Mouse (Mus musculus) liver, embryonic 12.5 days (tissue): ENCODE measurements around the gene Abcc2. TPM values are rescaled to one million over a fixed set of nuclear protein-coding genes. Genes with fewer than 3 reads are reported as not detected.

Experiments
- ATAC-seq: fragments of 200-750 bp; cut with Nextera tagmentation; 2 replicates; pipeline ENCODE4 v1.8.0; 2017; ENCODE audit warnings: moderate number of reproducible peaks, mild to moderate bottlenecking, moderate library complexity
- H3K27ac ChIP-seq: fragments of 300-500 bp; sonication (generic); 2 replicates; pipeline ENCODE4 v1.5.1; 2016; ENCODE audit warnings: mild to moderate bottlenecking
- H3K27me3 ChIP-seq: fragments of 300-500 bp; sonication (generic); replicated peaks from 2 replicates; pipeline ENCODE4 v1.6.1; 2016; ENCODE audit warnings: mild to moderate bottlenecking, moderate library complexity
- H3K36me3 ChIP-seq: fragments of 300-500 bp; sonication (generic); 2 replicates; pipeline ENCODE4 v1.6.1; 2016; ENCODE audit warnings: mild to moderate bottlenecking, moderate library complexity
- H3K4me1 ChIP-seq: fragments of 300-500 bp; sonication (generic); 2 replicates; pipeline ENCODE4 v1.6.1; 2016
- H3K4me2 ChIP-seq: fragments of 300-500 bp; sonication (generic); 2 replicates; pipeline ENCODE4 v1.6.1; 2016; ENCODE audit warnings: mild to moderate bottlenecking, moderate library complexity
- H3K4me3 ChIP-seq: fragments of 300-500 bp; sonication (generic); 2 replicates; pipeline ENCODE4 v1.5.1; 2016; ENCODE audit warnings: mild to moderate bottlenecking, moderate library complexity
- H3K9ac ChIP-seq: fragments of 300-500 bp; sonication (generic); 2 replicates; pipeline ENCODE4 v1.6.1; 2016; ENCODE audit warnings: mild to moderate bottlenecking, moderate library complexity
- H3K9me3 ChIP-seq: fragments of 300-500 bp; sonication (generic); replicated peaks from 2 replicates; pipeline ENCODE4 v1.6.1; 2016; ENCODE audit warnings: mild to moderate bottlenecking, moderate library complexity
- WGBS: fragments of 180-500 bp; shearing (Covaris S2); methylation state at CpG from one replicate; pipeline ENCODE4 v1.1.7; 2016; ENCODE audit not compliant: insufficient replicate concordance; 5-methylcytosine and 5-hydroxymethylcytosine counted together
- polyA plus RNA-seq: library from polyadenylated mRNA; unstranded; fragments of >200 nt; fragmentation: Nextera tagmentation; extraction: Ambion mirVana; gene quantifications from 2 replicates; pipeline ENCODE4 v1.2.1, GENCODE M21; 2016

The Abcc2 gene
- polyA plus RNA-seq, result 8.2 and 8.8 TPM in 2 replicates

DNA sequence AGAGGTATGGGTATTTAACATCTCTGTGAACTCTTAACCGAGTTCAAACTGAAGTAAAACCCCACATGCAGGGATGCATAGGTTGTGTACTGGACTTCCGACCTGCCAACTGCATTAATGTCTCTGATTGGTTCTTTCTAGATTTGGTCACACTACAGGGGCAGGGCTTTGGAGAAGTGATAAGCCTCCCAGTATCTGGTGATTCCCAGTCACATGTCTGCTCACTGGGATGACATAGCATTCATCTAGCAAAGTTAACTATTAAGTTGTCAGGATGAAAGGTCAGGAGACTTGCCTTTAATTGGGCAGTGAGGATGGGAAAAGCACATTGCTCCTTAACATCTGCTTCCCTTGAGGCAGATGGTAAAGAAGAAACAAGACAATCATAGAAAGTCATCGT is at the start of gene Abcc2:
Gene Abcc2 (plus strand): TSS at position 213 of the 400 bp plus-strand sequence.
- no peak within 1 kb of the TSS; the same call in 1 of the 2 replicates for H3K9ac ChIP-seq

DNA sequence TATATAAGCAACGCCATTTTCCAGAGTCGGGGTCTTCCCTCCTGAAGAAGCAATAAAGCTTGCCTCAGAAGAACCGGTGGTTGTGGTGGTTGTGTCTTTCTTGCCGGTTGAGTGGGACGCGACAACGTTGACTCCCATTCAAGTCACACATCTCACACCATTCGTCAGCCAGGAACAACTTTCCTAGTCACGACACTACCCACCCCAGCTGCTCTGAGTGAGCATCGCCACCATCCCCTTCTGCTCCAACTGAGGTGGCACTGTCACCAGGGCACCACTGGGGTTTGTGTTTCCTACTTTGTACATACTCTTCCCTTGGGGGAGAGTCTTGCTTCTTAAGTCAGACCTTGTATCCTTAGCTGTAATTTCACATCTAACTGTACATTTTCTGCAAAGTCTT is 43.6 kb upstream of the Abcc2 start:
- peaks cover 93% of the 10 kb centered on the region for H3K36me3 ChIP-seq

More for the DNA sequence above, at the start of gene Abcc2:
- Histone ChIP-seq H3K27ac (peak within 1 kb of the TSS; percentile 7; the same call in 1 of the 2 replicates), H3K9me3 (no peaks in the 10 kb centered on the region), H3K4me1 (peaks cover 8% of the 10 kb centered on the region; the same call in 1 of the 2 replicates), H3K36me3 (no peaks in the 10 kb centered on the region), H3K4me3 (peak within 1 kb of the TSS; percentile 12), H3K27me3 (no peaks in the 10 kb centered on the region), H3K4me2 (peak within 1 kb of the TSS; percentile 32)
- ATAC-seq, result peak; percentile 65
- 53% methylated on average over 3 of the region's 3 CpGs for WGBS

DNA sequence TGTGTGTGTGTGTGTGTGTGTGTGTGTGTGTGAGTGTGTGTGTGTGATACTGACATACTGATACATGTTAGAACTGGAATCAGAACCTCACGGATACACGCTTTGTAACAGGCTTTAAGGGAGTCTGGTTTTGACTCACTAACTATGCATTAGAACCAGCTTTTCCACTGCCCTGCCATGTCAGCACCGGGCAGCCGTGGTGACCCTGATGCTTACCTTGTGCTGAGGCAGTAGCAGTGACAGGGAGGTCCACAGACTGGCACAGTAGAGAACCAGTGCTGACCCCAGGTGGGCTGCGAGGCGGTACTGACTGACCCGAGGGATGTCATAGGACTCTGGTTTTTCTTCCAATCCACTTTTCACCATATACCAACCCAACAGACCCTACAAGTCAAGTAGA is 38.6 kb upstream of the Abcc2 start:
- Histone ChIP-seq H3K9me3 (no peaks in the 10 kb centered on the region), H3K27me3 (no peaks in the 10 kb centered on the region), H3K4me3 (no peak overlapping the region), H3K36me3 (peaks cover 94% of the 10 kb centered on the region), H3K27ac (no peak overlapping the region), H3K4me2 (no peak overlapping the region), H3K4me1 (no peaks in the 10 kb centered on the region; the same call in 1 of the 2 replicates), H3K9ac (no peak overlapping the region)
- 87% methylated on average over 7 of the region's 7 CpGs for WGBS
- no peak for ATAC-seq

More for the DNA sequence above, 43.6 kb upstream of the Abcc2 start:
- Histone ChIP-seq H3K9me3 (no peaks in the 10 kb centered on the region), H3K27ac (no peak overlapping the region), H3K27me3 (no peaks in the 10 kb centered on the region), H3K4me1 (no peaks in the 10 kb centered on the region), H3K9ac (no peak overlapping the region), H3K4me3 (no peak overlapping the region), H3K4me2 (no peak overlapping the region)
- ATAC-seq, result no peak
- 97% methylated on average over 10 of the region's 10 CpGs for WGBS

DNA sequence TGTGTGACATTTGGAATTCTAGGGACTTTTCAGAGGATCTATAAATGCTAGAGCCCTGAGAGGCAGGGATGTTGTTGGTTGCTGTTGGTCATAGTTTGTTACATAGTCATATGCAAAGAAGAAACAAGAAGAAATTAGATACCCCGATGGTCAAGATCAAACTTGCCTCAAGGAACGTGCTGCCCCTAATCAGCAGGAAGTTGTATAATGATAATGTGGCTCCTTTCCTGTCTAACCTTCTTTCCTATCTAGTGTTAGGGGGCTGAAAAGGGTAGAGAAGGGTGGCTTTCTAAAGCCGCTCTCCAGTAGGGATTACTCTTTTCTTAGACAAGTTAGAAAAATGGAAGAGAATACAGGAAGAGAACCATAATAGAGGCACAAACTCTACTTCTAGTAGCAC is 36.3 kb upstream of the Abcc2 start:
- no peaks in the 10 kb centered on the region for H3K9me3 ChIP-seq
- no peak for ATAC-seq
- H3K27ac ChIP-seq, result no peak overlapping the region
- no peak overlapping the region for H3K4me3 ChIP-seq
- peaks cover 94% of the 10 kb centered on the region for H3K36me3 ChIP-seq
- no peak overlapping the region for H3K4me2 ChIP-seq
- WGBS, result 50% methylated on average over 3 of the region's 3 CpGs
- no peaks in the 10 kb centered on the region; the same call in 1 of the 2 replicates for H3K4me1 ChIP-seq
- no peak overlapping the region for H3K9ac ChIP-seq
- no peaks in the 10 kb centered on the region for H3K27me3 ChIP-seq

DNA sequence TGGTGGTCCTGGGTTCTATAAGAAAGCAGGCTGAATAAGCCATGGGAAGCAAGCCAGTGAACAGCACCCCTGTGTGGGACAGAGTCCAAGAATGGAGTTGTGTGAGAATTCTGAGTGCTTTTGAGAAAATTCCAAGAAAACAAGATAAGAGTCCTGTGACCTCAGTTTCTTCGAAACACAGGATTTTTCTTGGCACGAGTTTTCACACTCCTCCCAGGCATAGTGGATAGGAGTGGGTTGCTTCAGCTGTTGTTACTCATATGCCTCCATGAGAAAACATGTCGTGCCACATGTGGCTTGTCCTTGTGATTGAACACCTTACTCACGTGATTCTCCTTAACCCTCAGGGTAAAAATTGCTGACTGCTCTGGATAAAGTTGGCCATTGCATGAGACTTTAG is 34.1 kb upstream of the Abcc2 start:
- no peak for ATAC-seq

DNA sequence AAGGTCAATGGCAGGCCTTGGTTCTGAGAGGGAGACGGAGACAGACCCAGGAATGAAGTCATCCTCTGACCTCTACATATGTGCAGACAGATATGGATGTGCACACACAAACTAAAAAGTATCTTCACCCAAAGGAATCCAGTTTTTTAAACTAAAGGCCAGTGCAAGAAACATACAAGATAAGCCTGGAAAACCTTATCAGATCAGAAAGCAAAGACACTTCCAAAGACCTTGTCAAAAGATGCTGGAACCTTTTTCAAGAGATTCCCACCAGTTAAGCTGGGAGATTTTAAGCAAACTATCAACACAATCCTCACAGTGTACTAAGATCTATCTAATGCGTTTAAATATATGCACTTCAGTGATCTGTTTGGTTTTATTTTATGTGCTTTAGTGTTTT is 32.0 kb upstream of the Abcc2 start:
- Histone ChIP-seq H3K4me1 (peaks cover 22% of the 10 kb centered on the region), H3K9me3 (no peaks in the 10 kb centered on the region), H3K9ac (no peak overlapping the region), H3K27ac (no peak overlapping the region), H3K4me2 (no peak overlapping the region), H3K36me3 (peaks cover 61% of the 10 kb centered on the region), H3K27me3 (no peaks in the 10 kb centered on the region), H3K4me3 (no peak overlapping the region)
- no peak for ATAC-seq
- WGBS, result 89% methylated on average over 2 of the region's 2 CpGs

More for the DNA sequence above, 34.1 kb upstream of the Abcc2 start:
- peaks cover 79% of the 10 kb centered on the region for H3K36me3 ChIP-seq
- H3K4me2 ChIP-seq, result no peak overlapping the region
- no peak overlapping the region for H3K9ac ChIP-seq
- no peaks in the 10 kb centered on the region for H3K9me3 ChIP-seq
- H3K27ac ChIP-seq, result no peak overlapping the region
- H3K4me1 ChIP-seq, result peaks cover 12% of the 10 kb centered on the region
- WGBS, result 65% methylated on average over 4 of the region's 4 CpGs
- no peaks in the 10 kb centered on the region for H3K27me3 ChIP-seq
- no peak overlapping the region for H3K4me3 ChIP-seq

DNA sequence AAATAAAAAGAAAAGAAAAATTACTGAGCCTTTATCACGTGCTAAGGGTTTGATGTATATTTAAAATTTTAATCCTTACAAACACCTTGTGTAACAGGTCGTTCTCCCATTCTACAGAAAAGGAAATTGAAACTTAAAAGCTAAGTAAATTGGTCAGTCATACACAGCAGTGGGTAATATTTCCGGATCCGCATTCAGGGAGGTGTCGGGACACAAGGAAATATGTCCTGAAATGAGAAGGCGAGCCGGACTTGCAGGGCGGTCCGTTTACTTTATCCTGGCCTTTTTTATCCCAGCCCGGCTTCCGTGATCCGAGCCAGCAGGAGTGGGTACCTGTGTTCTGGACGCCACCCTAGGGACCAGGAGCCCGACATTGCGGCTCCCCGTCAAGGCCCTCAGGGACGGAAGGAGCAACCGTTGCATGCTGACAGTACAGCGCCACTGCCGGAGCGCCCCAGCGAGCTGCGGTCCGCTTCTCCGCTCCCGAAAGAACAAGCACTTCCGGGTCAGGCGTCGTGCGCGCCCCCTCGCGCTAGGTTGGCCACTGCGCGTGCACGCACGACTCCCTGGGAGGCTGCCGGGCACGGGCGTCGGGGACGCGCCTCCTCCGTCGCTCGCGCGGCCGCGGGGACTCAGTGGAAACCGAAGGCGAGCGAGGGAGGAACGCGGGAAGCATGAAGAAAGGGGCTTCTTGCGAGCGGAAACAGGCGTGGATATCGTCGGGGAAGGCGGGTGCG is 29.3 kb upstream of the Abcc2 start, which contains the start of the genes Cutc and Cox15:
Gene Cutc (plus strand): TSS at position 508 of the 737 bp plus-strand sequence.
Gene Cox15 (minus strand): TSS at position 512 of the 737 bp plus-strand sequence.
- Histone ChIP-seq H3K9ac (peak within 1 kb of the TSS; percentile 86), H3K36me3 (peaks cover 35% of the 10 kb centered on the region), H3K27me3 (no peaks in the 10 kb centered on the region), H3K27ac (peak within 1 kb of the TSS; percentile 93), H3K4me2 (peak within 1 kb of the TSS; percentile 76), H3K4me3 (peak within 1 kb of the TSS; percentile 71), H3K4me1 (peaks cover 22% of the 10 kb centered on the region), H3K9me3 (no peaks in the 10 kb centered on the region)
- WGBS, result under 1% methylated on average over 62 of the region's 62 CpGs
- ATAC-seq, result peak; percentile 86

DNA sequence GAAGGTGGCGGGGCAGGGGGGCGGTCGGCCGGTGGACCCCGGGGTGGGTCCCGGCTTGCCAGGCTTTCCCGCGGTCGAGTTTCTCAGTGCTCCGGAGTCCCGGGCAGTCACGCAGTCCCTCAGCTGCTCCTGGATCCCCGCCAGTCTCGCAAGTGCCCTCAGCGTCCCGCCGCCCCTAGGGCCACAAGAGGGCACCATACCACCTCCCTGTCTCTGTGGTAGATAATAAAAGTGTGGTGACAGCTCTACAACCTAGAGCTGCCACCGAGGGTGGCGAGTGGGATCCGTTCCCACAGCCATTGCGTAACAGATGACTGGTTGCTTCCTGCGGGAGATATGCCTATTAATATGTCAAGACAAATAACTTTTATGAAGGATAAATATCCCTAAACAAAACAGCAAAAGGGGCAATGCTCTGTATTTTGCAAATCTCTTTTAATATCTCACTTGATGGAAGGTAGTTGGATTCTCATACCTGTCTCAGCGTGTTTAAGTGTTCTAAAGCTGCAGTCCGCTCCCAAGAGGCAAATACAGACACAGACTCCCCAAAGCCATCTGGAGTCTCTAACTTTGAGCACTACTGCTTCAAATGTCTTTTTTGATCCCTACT is 28.7 kb upstream of the Abcc2 start:
- H3K4me3 ChIP-seq, result peak overlapping the region; percentile 71
- H3K4me2 ChIP-seq, result peak overlapping the region; percentile 76
- peak overlapping the region; percentile 86 for H3K9ac ChIP-seq
- H3K4me1 ChIP-seq, result peaks cover 22% of the 10 kb centered on the region
- peaks cover 28% of the 10 kb centered on the region for H3K36me3 ChIP-seq
- WGBS, result 2% methylated on average over 24 of the region's 24 CpGs
- peak; percentile 91 for ATAC-seq
- H3K27me3 ChIP-seq, result no peaks in the 10 kb centered on the region
- peak overlapping the region; percentile 93 for H3K27ac ChIP-seq
- no peaks in the 10 kb centered on the region for H3K9me3 ChIP-seq

DNA sequence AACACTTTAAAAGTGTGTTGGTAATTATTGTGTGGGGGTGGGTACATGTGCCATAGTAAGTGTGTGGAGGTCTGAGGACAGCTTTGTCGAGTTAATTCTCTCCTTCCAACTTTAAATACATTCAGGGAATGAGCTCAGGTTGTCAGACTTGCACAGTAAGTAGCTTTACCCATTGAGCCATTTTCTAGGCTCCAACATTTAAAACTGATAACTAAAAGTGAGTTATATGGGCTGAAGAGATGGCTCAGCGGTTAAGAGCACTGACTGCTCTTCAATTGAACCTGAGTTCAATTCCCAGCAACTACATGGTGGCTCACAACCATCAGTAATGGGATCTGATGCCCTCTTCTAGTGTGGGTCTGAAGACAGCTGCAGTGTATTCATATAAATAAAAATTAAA is 27.8 kb upstream of the Abcc2 start:
- H3K27ac ChIP-seq, result no peak overlapping the region
- peak overlapping the region; percentile 76 for H3K4me2 ChIP-seq
- WGBS, result 56% methylated on average over 2 of the region's 2 CpGs
- no peaks in the 10 kb centered on the region for H3K27me3 ChIP-seq
- H3K36me3 ChIP-seq, result peaks cover 22% of the 10 kb centered on the region
- no peak overlapping the region for H3K4me3 ChIP-seq
- H3K4me1 ChIP-seq, result peaks cover 22% of the 10 kb centered on the region
- no peaks in the 10 kb centered on the region for H3K9me3 ChIP-seq
- ATAC-seq, result no peak
- H3K9ac ChIP-seq, result no peak overlapping the region

DNA sequence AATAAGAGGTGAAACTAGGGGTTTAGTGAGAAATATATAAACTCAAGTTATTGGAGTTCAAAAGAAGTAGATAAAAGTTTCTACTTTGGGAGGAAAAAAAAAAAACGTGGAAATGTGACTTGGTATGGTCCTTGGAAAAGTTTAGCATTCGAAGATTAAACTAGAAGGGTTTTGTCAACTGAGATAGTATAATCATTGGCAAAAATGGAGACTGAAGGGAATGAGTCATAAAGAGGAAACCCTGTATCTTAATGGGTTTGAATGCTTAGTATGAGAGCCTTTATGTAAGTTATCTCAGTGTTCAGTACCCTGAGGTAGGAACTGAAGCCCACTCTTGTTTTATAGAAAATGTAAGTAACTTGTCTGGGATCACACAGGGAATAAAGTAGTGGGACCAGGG is 27.1 kb upstream of the Abcc2 start:
- peaks cover 22% of the 10 kb centered on the region for H3K4me1 ChIP-seq
- no peak overlapping the region; the same call in 1 of the 2 replicates for H3K9ac ChIP-seq
- H3K36me3 ChIP-seq, result peaks cover 21% of the 10 kb centered on the region
- no peak overlapping the region for H3K4me3 ChIP-seq
- H3K9me3 ChIP-seq, result no peaks in the 10 kb centered on the region
- H3K4me2 ChIP-seq, result no peak overlapping the region
- no peaks in the 10 kb centered on the region for H3K27me3 ChIP-seq
- no peak overlapping the region for H3K27ac ChIP-seq
- WGBS, result 65% methylated on average over 2 of the region's 2 CpGs
- no peak for ATAC-seq

DNA sequence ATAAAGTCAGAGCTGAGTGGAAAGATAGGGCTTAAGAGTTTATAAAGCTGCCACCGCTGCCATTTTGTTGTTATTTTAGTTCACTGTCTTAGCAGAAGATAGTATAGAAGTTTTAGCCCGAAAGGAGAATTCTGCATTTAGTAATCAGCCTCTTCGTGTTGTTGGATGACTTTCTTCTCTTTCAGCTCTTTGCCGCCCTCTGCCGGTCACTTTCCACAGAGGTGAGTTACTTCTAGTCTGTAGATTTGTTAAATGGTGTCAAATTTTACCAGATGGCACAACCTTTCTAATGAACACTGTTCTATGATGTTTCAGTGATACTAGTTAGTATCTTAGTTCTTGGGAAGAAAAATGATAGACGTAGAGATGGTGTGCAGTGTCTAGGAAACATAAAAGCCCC is 21.5 kb upstream of the Abcc2 start:
- Histone ChIP-seq H3K4me1 (no peaks in the 10 kb centered on the region), H3K4me2 (no peak overlapping the region), H3K9me3 (no peaks in the 10 kb centered on the region), H3K27ac (no peak overlapping the region), H3K27me3 (no peaks in the 10 kb centered on the region), H3K9ac (no peak overlapping the region), H3K36me3 (peaks cover 12% of the 10 kb centered on the region; the same call in 1 of the 2 replicates), H3K4me3 (no peak overlapping the region)
- 19% methylated on average over 6 of the region's 6 CpGs for WGBS
- no peak for ATAC-seq

DNA sequence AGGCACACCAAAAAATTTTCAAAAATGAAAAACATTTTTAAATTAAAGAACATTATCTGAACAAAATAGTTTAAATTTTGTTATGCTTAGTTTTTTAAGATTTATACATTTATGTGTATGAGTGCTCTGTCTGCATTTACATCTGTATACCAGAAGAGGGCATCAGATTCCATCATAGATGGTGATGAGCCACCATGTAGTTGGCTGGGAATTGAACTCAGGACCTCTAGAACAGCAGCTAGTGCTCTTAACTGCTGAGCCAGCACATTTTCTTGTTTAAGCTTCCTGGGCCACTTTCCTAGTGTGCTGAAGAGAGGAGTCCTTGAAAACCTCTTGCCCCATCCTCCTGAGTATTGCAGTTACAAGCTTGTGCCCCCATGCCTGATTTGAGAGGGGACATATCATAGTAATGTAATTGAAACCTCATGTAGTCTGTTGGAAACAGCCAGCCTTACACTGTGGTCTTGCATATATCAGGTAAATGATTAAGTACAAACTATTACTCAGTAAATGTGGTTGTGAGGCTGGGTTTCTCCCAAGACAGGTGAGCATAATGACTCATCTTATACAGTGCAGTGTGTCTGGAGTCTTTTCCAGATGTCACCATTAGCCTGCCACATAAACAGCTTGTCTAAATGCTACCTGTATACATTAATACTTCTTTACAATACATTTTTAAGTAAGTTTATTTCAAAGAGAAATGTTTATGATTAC is 20.3 kb upstream of the Abcc2 start:
- no peaks in the 10 kb centered on the region for H3K27me3 ChIP-seq
- no peak for ATAC-seq

More for the DNA sequence above, 20.3 kb upstream of the Abcc2 start:
- no peak overlapping the region for H3K9ac ChIP-seq
- peaks cover 12% of the 10 kb centered on the region; the same call in 1 of the 2 replicates for H3K36me3 ChIP-seq
- no peak overlapping the region for H3K4me2 ChIP-seq
- no peaks in the 10 kb centered on the region for H3K4me1 ChIP-seq
- no peak overlapping the region for H3K4me3 ChIP-seq
- H3K9me3 ChIP-seq, result no peaks in the 10 kb centered on the region
- H3K27ac ChIP-seq, result no peak overlapping the region
